Mouse (Mus musculus): ENCODE results near the gene Gm1123.

GRCm38 (mm10) chr9:98986476-98987096 is 48.9 kb downstream of the Gm1123 start:
- TF ChIP-seq POLR2A (IDR thresholded peaks at IDR 0.05; ENCODE audit: low read depth, low read length) (no peak), CTCF (IDR thresholded peaks at IDR 0.05; ENCODE audit: extremely low read depth, insufficient read depth, insufficient read length, insufficient replicate concordance) (no peak)
